Comparison of ENCODE assay signal across 8 mouse cellular contexts in the genomic region with DNA sequence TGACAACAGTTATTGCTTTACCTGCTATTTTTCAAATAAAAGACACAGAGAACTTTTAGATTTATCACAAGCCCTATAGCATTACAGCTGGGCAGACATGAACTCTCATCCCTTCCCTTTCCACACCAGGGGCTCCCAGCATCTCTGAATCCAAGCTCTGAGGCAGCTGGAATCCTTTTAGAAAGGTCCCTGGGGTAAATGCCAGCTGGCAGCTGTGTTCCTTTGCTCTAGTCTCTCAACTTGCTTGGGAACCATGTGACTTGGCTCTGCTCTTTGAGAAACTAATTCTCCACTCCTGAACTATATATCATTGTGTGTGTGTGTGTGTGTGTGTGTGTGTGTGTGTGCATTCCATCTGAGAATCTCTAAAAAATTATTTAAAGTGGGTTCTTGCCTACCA. TPM values are rescaled to one million over a fixed set of nuclear protein-coding genes. Genes with fewer than 3 reads are reported as not detected.
DNase-seq lines count a peak whose midpoint lies in the region; ATAC-seq lines count a peak whose summit lies in the region.
"Had no signal": no experiment of that assay in that cellular context is flagged by ENCODE, and none has a peak within 500 bp of the region (broad histone marks: within the 10 kb centered on the region; RNA-seq: fewer than 3 reads in every experiment).

No protein-coding gene starts in this region.

- H3K9me3 ChIP-seq in hindbrain, embryonic 13.5 days = no peaks in the 10 kb centered on the region
- no peaks in the 10 kb centered on the region for H3K9me3 ChIP-seq in hindbrain, embryonic 12.5 days (replicated peaks)
- H3K9me3 ChIP-seq in lung, embryonic 16.5 days (ENCODE audit: control insufficient read depth, low read length) = no peaks in the 10 kb centered on the region

- no peak overlapping the region for H3K4me3 ChIP-seq in hindbrain, embryonic 13.5 days
- no peak overlapping the region for H3K4me3 ChIP-seq in hindbrain, embryonic 12.5 days
- H3K4me3 ChIP-seq in lung, embryonic 16.5 days (ENCODE audit: low read length) = no peak overlapping the region

- no peak overlapping the region for H3K9ac ChIP-seq in hindbrain, embryonic 13.5 days
- H3K9ac ChIP-seq in hindbrain, embryonic 12.5 days = no peak overlapping the region
- no peak overlapping the region for H3K9ac ChIP-seq in lung, embryonic 16.5 days (ENCODE audit: low read length)

- H3K36me3 ChIP-seq in hindbrain, embryonic 13.5 days = no peaks in the 10 kb centered on the region
- no peaks in the 10 kb centered on the region for H3K36me3 ChIP-seq in hindbrain, embryonic 12.5 days
- no peaks in the 10 kb centered on the region for H3K36me3 ChIP-seq in lung, embryonic 16.5 days (ENCODE audit: control insufficient read depth, insufficient read depth, low read length)

- intact Hi-C loops in heart, postnatal 10 days (cut with DNase I) = no loop called here

- no peaks in the 10 kb centered on the region for H3K4me1 ChIP-seq in hindbrain, embryonic 13.5 days (replicated peaks)
- H3K4me1 ChIP-seq in hindbrain, embryonic 12.5 days = no peaks in the 10 kb centered on the region
- H3K4me1 ChIP-seq in lung, embryonic 16.5 days (replicated peaks; ENCODE audit: control insufficient read depth, insufficient read depth, low read length) = no peaks in the 10 kb centered on the region

- peak; percentile 81 for DNase-seq in NIH3T3 (ENCODE audit: low read depth)
- DNase-seq in heart, postnatal 10 days = peak; percentile 52 to 56
- DNase-seq in layer of hippocampus, postnatal 25 days (ENCODE audit: extremely low spot score in 1 of 2, low spot score in 1 of 2) = no peak
- DNase-seq in frontal cortex, postnatal 25 days (ENCODE audit: low spot score in 2 of 2) = no peak

- no peak overlapping the region for H3K4me2 ChIP-seq in hindbrain, embryonic 13.5 days
- no peak overlapping the region for H3K4me2 ChIP-seq in hindbrain, embryonic 12.5 days (replicated peaks)
- H3K4me2 ChIP-seq in lung, embryonic 16.5 days (ENCODE audit: low read depth, low read length) = no peak overlapping the region

- no peaks in the 10 kb centered on the region for H3K27me3 ChIP-seq in hindbrain, embryonic 13.5 days
- no peaks in the 10 kb centered on the region for H3K27me3 ChIP-seq in hindbrain, embryonic 12.5 days
- no peaks in the 10 kb centered on the region for H3K27me3 ChIP-seq in lung, embryonic 16.5 days (ENCODE audit: control insufficient read depth, insufficient read depth, low read depth, low read length)

- 0 out of 2 replicates have a peak, but pooled peaks have one; percentile 49 for ATAC-seq in hindbrain, embryonic 13.5 days (ENCODE audit: low FRiP score)
- ATAC-seq in hindbrain, embryonic 12.5 days (ENCODE audit: low FRiP score) = no peak
- peak; percentile 81 for ATAC-seq in lung, embryonic 16.5 days (ENCODE audit: low read depth)
- ATAC-seq: Patski had no signal

- no peak overlapping the region for H3K27ac ChIP-seq in hindbrain, embryonic 13.5 days
- no peak overlapping the region for H3K27ac ChIP-seq in hindbrain, embryonic 12.5 days
- no peak overlapping the region for H3K27ac ChIP-seq in lung, embryonic 16.5 days (ENCODE audit: low read length)

RNA-seq across cellular contexts. Expression of a gene that starts 50.0 kb away (rescaled TPM):
- 45.1 and 48.6 TPM in 2 replicates for polyA plus RNA-seq in hindbrain, embryonic 13.5 days (2015; fragmentation: Nextera tagmentation; extraction: Ambion mirVana)
- polyA plus RNA-seq in hindbrain, embryonic 12.5 days (2016; fragmentation: Nextera tagmentation; extraction: Ambion mirVana) = 41.8 and 45.9 TPM in 2 replicates
- total RNA-seq in heart, postnatal 10 days (2021) = 10 to 100 TPM; 13.2 to 15.5 TPM
- polyA plus RNA-seq in lung, embryonic 16.5 days (2015; fragmentation: Nextera tagmentation; extraction: Ambion mirVana) = 13.7 TPM in 2 replicates
- total RNA-seq in layer of hippocampus, postnatal 25 days (2021) = 10 to 100 TPM; 31.8 to 36.4 TPM

RNA-seq across cellular contexts. Expression of a gene that starts 57.0 kb away (rescaled TPM):
- polyA plus RNA-seq in hindbrain, embryonic 13.5 days (2015; fragmentation: Nextera tagmentation; extraction: Ambion mirVana) = 7.5 and 7.8 TPM in 2 replicates
- 8.3 and 8.8 TPM in 2 replicates for polyA plus RNA-seq in hindbrain, embryonic 12.5 days (2016; fragmentation: Nextera tagmentation; extraction: Ambion mirVana)
- total RNA-seq in heart, postnatal 10 days (2021) = 10 to 100 TPM; 15.3 to 17.5 TPM
- 3.8 and 4.1 TPM in 2 replicates for polyA plus RNA-seq in lung, embryonic 16.5 days (2015; fragmentation: Nextera tagmentation; extraction: Ambion mirVana)
- 10 to 100 TPM; 32.9 to 35.0 TPM for total RNA-seq in layer of hippocampus, postnatal 25 days (2021)

Comparison
In these comparisons a context has a peak if more than half of its experiments do, and no peak if none do; other contexts are left out.
1. DNase-seq: peak in NIH3T3 (single experiment) and heart, postnatal 10 days (2 of 2); none in layer of hippocampus, postnatal 25 days (0 of 2) and frontal cortex, postnatal 25 days (0 of 2).